Mouse (Mus musculus) urinary bladder, postnatal 36 days (tissue): ENCODE measurements around the gene Kif19a.
A peak's percentile ranks its signal among the peaks of the same experiment; 100 is the strongest.

Experiments
- DNase-seq, 2 experiments: peaks; one replicate each; pipeline ENCODE4 v3.0.0; 2022; ENCODE audit warnings: low spot score in 2 of 2, mixed read lengths in 1 of 2

The Kif19a gene

DNA sequence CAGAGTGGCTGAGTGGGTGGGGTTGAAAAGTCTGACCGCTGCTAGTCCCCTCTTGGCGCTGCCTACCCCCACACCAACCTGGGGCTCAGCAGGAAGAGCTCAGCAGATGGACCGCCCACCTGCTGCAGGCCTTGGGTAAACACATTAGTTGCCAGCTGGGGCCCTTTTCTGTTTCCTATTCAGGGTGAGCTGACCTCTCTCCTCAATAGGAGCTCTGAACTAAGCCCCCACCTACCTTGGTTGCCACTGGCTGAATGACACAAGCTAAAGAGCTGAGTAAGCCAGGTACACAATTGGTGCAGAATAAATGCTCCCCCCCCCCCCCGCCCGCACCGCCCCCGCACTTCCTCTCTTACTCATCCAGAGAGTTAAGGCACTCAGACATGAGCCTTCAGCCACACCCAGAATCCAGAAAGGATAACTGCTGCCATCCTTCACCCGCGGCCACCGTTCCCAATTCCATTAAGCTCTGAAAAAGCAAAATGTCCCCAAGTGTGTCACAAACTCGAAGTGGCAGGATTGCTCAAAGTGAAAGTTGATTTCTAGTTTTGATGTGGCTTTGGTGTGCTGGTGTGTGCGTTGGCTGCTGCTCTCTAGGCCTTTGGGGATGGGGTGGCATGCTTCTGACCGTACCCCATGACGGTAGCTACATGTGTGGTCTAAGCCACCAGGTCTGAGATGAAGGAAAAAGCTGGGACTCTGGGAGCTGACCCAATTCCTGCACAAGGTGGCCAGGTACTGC is 42.7 kb downstream of the Kif19a start:
- no peak for DNase-seq

DNA sequence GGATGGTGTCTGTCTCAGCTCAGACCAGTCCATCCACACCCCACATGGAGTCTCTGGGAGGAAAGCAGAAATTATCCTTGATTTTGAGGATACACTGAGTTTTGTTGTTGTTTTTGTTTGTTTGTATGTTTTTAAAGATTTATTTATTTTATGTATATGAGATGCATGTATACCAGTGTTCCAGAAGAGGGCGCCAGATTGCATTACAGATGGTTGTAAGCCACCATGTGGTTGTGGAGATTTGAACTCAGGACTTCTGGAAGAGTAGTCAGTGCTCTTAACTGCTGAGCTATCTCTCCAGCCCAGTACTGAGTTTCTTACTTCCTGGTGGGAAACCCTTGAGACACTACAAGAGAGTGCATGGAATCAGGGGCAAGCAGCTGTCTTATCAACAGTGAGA is 44.2 kb downstream of the Kif19a start:
- DNase-seq: no peak

DNA sequence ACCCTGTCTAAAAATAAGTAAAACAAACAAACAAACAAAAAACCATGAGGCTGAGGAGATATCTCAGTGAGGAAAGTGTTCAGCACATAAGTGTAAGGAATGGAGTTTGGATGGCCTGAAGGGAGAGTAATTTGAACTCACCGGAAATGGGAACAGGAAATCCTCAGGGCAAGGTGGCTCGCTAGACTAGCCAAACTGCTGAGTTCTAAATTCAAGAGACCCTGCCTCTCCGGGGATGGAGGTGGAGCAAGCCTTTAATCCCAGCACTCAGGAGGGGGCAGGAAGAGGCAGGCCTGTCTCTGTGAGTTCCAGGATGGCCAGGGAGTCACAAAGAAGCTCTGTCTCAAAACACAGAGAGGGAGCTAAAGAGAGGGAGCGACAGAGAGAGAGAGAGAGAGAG is 45.2 kb downstream of the Kif19a start:
- DNase-seq: no peak

DNA sequence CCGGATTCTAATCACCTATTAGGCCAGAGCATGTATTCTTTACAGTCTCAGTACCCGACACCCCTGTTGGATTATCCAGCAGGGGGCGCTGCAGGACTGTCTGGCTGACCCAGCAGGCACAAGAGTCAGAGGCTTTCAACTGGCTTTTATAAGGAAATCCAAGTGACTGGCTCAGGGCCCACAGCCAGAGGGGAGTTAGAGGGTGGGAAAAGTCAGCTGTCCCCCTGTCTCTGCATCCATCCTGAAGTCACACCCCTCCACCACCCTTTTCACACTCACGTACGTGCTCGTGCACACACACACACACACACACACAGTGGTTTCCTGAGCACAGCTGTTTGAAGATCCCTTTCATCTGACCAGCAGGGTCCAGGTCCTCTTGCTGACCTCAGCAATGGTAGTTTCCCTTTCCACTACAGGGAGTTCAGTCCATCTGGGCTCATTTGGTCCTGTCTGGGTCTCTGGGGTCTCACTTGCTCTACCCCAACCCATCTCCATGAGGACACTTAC is 47.6 kb downstream of the Kif19a start:
- DNase-seq: peak; percentile 87 to 89

DNA sequence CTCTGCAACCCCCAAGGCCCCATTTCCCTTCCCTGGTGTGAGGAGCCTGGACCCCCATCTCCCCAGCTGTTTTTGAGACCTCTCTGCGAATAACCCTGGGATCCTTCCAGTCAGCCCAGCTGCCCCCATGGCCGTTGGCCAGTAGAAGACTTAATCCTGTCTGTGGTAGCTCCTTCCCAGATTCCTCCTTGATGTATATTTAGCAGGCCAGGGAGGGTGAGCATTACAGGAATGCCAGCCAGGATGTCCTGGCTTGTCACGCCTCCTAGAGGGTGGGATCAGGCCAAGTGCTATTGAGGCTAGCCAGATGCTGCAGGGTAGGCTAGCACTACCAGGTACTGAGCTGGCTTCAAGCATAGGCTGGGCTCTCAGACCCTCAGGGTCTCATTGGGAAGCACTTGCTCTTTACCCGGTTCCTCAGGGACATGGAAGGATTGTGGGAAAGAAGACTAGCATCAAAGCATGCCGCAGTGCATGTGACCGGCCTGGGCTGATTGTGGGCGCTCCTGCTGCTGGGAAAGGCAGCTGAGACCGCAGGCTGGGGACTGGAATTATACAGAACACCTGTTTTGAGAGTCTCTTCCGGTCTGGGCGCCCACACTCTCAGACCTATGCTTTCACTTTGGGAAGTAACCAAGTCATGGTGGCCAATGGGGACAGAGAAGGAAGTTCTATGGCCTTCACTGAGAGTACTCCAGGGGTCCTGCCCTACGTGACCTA is 49.8 kb downstream of the Kif19a start:
- no peak for DNase-seq

DNA sequence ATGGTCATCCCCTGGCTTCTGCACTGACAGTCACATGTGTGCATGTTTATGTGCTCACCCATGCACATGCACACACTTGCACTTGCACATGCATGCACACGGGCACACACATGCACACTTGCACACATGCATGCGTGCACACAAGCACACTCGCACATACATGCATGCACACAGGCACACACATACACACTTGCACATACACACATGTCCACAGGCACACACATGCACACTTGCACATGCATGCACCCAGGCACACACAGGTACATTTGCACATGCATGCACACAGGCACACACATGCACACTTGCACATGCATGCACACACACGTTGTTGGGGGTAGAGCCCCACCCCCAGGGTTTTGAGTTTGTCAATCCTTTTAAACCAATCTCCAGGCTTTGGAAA is 51.7 kb downstream of the Kif19a start:
- no peak for DNase-seq

DNA sequence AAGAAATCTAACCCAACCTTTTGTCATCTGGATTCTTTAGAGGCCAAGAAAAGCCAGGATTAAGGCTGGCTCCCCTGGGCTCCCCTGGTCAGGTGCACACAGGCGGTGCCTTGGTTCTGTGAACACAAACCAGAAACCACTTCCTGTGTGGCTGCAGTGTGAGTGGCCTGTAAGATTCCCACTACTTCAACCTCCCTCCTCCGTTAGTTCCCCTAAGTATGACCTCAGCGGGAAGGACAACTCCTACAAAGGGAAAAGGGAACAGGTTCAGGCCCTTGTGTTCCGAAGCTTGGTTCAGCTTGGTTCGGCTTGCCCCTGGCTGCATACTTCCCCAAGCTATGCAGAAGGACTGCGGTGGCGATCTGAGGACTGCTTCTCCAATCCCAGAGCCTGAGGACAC is 53.0 kb downstream of the Kif19a start:
- no peak for DNase-seq

DNA sequence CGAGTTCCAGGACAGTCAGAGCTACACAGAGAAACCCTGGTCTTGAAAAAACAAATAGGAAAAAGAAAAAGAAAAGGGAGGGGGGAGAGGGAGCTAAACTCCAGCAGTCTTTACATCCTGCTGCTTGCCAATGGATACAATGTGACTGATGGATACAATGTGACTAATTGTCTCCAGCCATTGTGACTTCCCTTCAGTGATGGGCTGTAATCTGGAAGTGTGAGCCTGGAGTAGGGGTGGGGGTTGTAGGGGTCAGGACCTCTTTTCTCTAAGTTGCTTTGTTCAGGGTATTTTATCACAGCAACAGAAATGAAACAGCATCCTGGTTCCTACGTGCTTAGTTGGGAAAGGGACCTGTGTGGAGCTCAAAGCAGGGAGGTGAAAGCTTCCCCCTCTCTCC is 53.9 kb downstream of the Kif19a start:
- DNase-seq: no peak

DNA sequence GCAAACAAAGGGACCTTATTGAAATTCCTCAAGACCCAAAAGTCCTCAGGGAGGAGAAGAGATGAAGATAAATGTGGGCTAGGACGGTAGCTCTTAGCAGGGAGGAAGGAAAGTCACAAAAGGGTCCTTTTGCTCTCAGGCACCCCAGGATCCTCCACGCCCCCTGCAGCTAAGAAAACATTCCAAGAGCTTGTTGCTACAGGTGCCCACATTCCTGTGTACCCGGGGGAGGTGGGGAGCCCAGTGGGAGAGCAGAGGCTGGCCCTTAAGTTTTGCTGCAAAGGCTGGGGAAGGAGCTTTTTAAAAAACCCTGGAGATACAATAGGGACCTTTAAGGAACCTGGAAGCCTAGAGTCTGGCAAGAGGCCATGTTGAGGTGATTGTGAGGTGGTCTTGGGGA is 55.3 kb downstream of the Kif19a start:
- no peak for DNase-seq

DNA sequence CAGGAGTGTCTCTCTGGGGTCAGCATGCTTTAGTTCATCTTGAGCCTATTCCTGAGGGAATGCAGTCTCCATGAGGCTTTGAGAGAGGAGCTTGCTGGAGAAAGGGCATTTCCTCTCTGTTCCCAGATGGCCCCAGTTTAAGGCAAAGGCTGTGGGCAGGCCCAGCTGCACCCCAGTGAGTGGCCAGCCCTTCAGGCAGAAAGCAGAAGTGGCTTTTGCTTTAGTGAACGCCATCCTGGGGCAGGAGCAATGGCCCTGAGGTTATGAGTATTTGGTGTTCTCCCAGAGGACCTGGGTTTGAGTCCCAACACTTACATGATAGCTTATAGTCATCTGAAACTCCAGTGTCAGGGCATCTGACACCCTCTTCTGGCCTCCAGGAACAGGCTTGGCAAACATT is 56.1 kb downstream of the Kif19a start:
- no peak for DNase-seq

DNA sequence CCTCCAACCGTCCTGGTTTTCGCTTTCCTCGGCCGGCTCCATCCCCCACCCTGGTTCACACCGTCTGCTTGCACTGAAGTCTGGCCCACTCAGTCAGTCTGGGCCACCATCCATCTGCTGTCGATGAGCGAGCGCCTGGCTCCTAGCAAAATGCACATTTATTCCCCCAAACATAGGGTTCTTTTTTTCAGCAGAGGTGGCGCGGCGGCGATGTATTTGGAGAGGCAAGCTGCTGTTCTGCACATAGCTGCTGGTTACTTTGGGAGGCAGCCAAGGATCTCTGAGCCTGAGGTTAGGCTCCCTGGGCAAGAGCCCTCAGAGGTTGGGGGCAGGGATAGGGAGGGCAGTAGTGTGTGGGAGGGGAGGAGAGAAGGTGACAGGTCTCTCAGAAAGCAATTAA is 57.5 kb downstream of the Kif19a start:
- DNase-seq: no peak

DNA sequence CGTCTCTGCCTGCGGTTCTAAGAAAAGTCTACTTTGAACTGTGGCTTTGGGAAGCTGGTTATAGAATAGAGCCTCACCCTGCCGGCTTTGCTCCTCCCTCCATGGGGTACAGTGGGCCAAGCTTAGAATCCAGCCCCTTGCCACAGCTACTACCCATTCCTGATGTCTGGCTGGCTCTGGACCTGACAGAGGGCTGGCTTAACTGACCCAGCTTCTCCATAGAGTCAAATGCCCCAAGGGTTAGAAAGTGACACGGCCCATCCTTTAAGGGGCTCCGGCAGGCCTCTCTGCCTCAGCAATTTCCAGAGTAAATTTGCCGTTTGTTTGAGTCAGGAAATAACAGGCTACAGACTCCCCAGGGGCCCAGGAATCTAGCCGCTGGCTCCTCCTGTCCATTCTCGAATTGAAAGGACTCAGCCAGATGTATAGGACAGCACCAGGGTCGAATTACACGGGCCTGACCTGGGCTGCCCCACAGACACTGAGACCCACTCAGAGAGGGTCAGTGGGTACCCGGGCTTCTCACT is 58.1 kb downstream of the Kif19a start:
- DNase-seq: no peak

DNA sequence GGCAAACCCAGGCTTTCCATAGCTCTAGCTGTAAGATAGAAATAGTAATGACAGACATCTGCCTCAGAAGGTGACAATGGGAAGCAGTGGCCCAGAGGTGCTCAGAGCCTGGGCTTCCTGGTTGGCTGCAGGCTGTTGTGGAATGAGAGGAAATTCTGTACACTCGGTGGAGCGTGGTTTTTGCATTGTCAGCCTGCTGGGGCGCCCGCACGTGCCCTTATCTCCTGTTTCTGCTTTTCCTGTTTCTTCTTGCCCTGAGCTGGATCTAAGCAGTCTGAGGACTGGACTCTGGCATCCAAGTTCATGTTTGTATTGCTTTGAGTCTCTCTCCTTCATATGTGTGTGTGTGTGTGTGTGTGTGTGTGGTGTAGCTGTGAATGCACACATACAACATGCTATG is 61.5 kb downstream of the Kif19a start:
- peak; percentile 9 to 33 for DNase-seq

DNA sequence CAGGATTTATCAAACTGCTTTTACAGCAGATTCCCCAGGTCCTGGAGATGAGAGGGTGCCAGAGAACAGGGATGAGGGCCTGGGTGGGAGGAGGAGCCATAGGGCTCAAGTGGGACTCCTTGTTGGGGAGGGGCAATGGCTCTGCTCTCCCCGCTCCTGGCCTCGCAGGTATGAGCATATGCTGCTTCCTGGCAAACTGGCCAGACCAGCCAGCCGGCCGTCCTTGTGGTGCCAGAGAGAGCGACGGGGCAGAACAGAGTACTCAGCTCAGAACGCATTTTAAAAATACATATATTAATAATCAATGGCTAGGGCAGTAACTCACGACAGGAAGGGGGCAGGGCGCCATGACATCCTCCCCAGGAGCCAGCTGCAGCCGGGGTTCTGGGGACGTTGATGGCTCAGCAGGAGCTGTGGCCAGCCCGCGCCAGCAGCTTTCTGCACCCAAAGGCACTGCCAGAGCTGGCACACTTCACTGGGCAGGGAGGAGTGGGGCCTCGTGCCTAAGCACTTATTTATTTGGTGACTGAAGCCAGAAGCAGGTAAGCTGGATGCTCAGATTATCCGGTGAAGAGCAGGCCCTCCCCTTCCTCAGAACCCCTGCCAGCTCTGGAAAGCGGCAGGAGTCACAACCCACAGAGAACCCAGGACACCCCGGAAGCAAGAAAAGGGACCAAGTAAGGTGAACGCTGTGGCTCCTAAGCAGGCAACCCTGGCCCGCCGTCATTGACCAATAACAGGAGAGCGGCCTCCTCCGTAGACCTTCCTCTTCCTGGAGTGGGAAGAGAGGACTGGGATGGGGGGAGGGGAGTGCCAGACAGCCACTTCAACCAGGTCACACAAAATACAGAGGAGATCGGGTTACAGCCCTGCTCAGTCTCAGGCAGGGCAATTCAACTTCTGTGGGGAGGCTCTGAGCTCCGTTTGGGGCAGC is 64.6 kb downstream of the Kif19a start:
- DNase-seq: peak; percentile 39 to 68

DNA sequence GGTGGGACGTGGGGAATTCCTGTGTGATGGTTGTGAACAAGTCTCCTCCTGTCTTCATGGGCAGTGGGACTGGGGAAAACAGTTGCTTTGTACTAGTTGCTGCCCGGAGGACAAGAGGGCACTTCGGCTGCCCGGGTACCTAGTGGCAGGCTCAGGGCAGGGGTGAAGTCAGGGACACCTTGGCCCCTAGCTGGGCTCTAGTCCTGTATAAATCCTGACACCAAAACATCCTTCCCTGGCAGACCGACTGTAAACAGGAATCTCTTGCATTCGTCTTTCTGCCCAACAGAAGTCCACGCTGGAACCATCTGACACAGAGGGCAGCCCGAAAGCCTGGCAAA is 65.2 kb downstream of the Kif19a start:
- DNase-seq: no peak

DNA sequence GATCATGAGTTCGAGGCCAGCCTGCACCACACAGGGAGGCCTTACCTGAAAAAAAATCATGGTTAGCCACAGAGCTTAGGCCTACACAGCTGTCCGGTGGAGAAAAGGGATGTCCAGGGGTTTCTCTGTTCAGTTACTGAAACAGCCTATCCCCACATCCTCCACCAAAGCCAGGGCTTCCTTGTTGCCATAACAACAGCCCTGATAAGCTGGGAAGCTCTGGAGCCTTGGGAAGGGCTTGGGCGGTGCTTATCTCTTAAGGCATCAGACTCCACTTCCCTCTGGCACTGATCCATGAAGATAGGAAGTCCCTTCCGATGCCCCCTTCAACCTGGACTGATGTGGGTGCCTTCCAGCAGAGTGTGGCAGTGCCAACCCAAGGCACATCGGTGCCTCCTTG is 68.0 kb downstream of the Kif19a start:
- DNase-seq: no peak
